Mouse (Mus musculus): ENCODE measurements around the gene Bcl2l12. TPM values are rescaled to one million over a fixed set of nuclear protein-coding genes. Genes with fewer than 3 reads are reported as not detected.

Gene Bcl2l12
- polyA plus RNA-seq, 2 experiments, result 11.4 to 11.7 TPM

DNA sequence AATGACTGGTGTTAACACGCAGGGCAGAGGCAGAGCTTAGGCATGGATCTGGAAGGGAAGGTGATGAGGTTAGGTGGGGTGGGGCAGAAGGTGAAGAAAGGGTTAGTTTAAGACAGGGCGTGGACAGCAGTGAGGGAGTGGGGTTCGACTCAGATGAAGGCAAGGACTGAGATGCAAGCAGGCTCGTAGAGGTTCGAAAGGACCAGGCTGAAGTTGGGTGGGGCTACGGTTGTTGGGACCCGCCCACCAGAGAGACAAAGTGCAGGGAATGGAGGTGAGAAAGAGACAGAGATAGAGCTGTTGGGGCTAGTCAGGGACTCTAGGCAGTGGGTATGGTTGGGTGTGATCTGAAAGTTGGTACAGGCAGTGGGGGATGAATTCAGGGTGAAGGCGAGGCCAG, 36.2 kb downstream of the Bcl2l12 start:
- H3K9ac ChIP-seq (replicated peaks), result no peak overlapping the region
- no peak for ATAC-seq (ENCODE audit: insufficient read depth)
- DNase-seq (ENCODE audit: low read depth in 3 of 3, low spot score in 3 of 3), result no peak
- H3K4me2 ChIP-seq (ENCODE audit: low read depth), result no peak overlapping the region
- TF ChIP-seq EP300 (IDR thresholded peaks at IDR 0.05; ENCODE audit: low read depth) (no peak), CTCF (IDR thresholded peaks at IDR 0.05; ENCODE audit: low read depth) (no peak)
- no peaks in the 10 kb centered on the region for H3K9me3 ChIP-seq (ENCODE audit: control insufficient read depth, low read length)
- H3K27ac ChIP-seq, result no peak overlapping the region
- H3K27me3 ChIP-seq (ENCODE audit: control insufficient read depth, insufficient read depth, low read length), result no peaks in the 10 kb centered on the region
- H3K4me1 ChIP-seq (replicated peaks; ENCODE audit: control insufficient read depth in 2 of 2, insufficient read depth in 2 of 2, low read length in 1 of 2), result peaks cover 0 to 4% of the 10 kb centered on the region in 2 experiments; a peak in 1 of 4 replicates
- WGBS (ENCODE audit: insufficient replicate concordance), result 35% methylated on average over 8 of the region's 8 CpGs
- no peak overlapping the region for H3K4me3 ChIP-seq (ENCODE audit: insufficient read depth in 1 of 2, low read depth in 2 of 2, low read length in 2 of 2)
- no peaks in the 10 kb centered on the region for H3K36me3 ChIP-seq (replicated peaks; ENCODE audit: control insufficient read depth, insufficient read depth, low read depth)

DNA sequence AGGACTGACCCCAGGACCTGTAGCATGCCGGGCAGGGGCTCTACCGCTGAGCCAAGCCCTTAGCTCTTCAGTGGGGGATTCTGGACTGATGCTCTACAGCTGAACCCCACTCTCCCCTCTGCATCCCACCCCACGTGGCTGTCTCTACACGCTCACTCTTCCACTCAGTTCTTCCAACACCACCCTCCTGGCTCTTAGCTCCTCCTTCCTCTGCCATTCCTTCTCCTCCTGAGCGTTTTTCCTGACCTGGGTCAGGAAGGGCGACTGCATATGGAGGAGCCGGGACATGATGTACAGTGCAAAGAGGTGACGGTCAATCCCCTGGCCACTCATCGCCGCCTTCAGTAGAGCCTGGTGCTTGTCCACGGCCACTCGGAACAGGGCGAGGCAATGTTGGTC, 38.0 kb downstream of the Bcl2l12 start:
- TF ChIP-seq EP300 (IDR thresholded peaks at IDR 0.05; ENCODE audit: low read depth) (no peak), CTCF (IDR thresholded peaks at IDR 0.05; ENCODE audit: low read depth) (no peak)
- DNase-seq (ENCODE audit: low read depth in 3 of 3, low spot score in 3 of 3), result no peak
- no peak overlapping the region for H3K9ac ChIP-seq (replicated peaks)
- no peak overlapping the region for H3K27ac ChIP-seq
- no peak overlapping the region for H3K4me3 ChIP-seq (ENCODE audit: insufficient read depth in 1 of 2, low read depth in 2 of 2, low read length in 2 of 2)
- H3K27me3 ChIP-seq (ENCODE audit: control insufficient read depth, insufficient read depth, low read length), result no peaks in the 10 kb centered on the region
- H3K4me2 ChIP-seq (ENCODE audit: low read depth), result no peak overlapping the region
- H3K36me3 ChIP-seq (replicated peaks; ENCODE audit: control insufficient read depth, insufficient read depth, low read depth), result no peaks in the 10 kb centered on the region
- 77% methylated on average over 13 of the region's 13 CpGs for WGBS (ENCODE audit: insufficient replicate concordance)
- no peak for ATAC-seq (ENCODE audit: insufficient read depth)
- no peaks in the 10 kb centered on the region for H3K9me3 ChIP-seq (ENCODE audit: control insufficient read depth, low read length)
- H3K4me1 ChIP-seq (replicated peaks; ENCODE audit: control insufficient read depth in 2 of 2, insufficient read depth in 2 of 2, low read length in 1 of 2), result peaks cover 0 to 4% of the 10 kb centered on the region in 2 experiments; a peak in 1 of 4 replicates

DNA sequence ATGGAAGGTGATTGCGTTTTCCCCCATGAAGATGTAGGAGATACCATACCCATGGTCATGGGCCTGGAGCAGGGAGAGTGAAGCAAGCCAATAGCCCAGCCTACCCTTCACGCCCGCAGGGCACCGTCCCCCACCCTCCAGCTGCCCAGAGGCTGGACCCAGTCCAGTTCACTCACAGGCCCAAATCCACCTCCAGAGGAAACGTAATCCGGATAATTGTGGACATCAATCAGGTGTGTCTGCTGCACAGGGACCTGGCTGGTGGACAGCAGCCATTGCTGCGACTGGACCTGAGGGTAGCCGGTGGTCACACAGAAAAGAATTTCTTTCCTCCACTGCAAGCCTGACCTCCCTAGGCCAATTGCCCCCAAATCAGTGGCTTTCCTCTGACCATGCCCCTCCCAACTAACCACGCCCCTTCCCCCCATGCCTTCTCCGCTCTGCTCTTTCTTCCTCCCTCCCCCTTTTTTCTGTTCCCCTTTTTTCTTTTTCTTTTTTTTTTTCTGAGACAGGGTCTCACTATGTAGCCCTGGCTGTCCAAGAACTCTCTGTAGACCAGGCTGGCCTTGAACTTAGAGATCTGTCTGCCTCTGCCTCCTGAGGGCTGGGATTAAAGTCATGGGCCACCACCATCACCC, 38.5 kb downstream of the Bcl2l12 start:
- H3K4me1 ChIP-seq (replicated peaks; ENCODE audit: control insufficient read depth in 2 of 2, insufficient read depth in 2 of 2, low read length in 1 of 2), result peaks cover 0 to 4% of the 10 kb centered on the region in 2 experiments; a peak in 1 of 4 replicates
- no peak overlapping the region for H3K27ac ChIP-seq
- no peak for DNase-seq (ENCODE audit: low read depth in 3 of 3, low spot score in 3 of 3)
- H3K36me3 ChIP-seq (replicated peaks; ENCODE audit: control insufficient read depth, insufficient read depth, low read depth), result no peaks in the 10 kb centered on the region
- 59% methylated on average over 10 of the region's 10 CpGs for WGBS (ENCODE audit: insufficient replicate concordance)
- TF ChIP-seq EP300 (IDR thresholded peaks at IDR 0.05; ENCODE audit: low read depth) (no peak), CTCF (IDR thresholded peaks at IDR 0.05; ENCODE audit: low read depth) (no peak)
- no peak overlapping the region for H3K9ac ChIP-seq (replicated peaks)
- H3K4me2 ChIP-seq (ENCODE audit: low read depth), result no peak overlapping the region
- H3K4me3 ChIP-seq (ENCODE audit: insufficient read depth in 1 of 2, low read depth in 2 of 2, low read length in 2 of 2), result no peak overlapping the region
- H3K9me3 ChIP-seq (ENCODE audit: control insufficient read depth, low read length), result no peaks in the 10 kb centered on the region
- no peak for ATAC-seq (ENCODE audit: insufficient read depth)
- H3K27me3 ChIP-seq (ENCODE audit: control insufficient read depth, insufficient read depth, low read length), result no peaks in the 10 kb centered on the region

DNA sequence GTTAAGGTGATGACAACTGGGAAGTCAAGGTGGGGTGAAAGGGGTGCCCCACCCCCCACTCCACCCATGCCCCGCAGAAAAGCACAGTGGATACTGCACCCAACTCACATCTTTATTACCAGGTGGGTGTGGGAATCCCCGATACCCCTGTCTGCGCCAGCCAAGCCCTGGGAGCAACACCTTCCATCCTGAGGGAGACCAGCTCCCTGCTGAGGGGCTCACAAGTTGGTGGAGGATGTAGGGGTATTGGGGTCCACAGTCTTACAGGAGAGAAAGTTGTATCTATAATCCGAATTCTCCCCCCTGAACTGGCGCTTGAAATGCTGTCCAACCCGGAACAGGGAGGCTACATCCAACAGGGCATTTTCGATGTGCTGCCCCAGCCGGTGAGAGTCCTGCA, 39.2 kb downstream of the Bcl2l12 start:
- no peaks in the 10 kb centered on the region for H3K27me3 ChIP-seq (ENCODE audit: control insufficient read depth, insufficient read depth, low read length)
- H3K4me1 ChIP-seq (replicated peaks; ENCODE audit: control insufficient read depth in 2 of 2, insufficient read depth in 2 of 2, low read length in 1 of 2), result peaks cover 0 to 4% of the 10 kb centered on the region in 2 experiments; a peak in 1 of 4 replicates
- no peak overlapping the region for H3K9ac ChIP-seq (replicated peaks)
- no peak for TF ChIP-seq CTCF (IDR thresholded peaks at IDR 0.05; ENCODE audit: low read depth)
- no peak for TF ChIP-seq EP300 (IDR thresholded peaks at IDR 0.05; ENCODE audit: low read depth)
- H3K4me3 ChIP-seq (ENCODE audit: insufficient read depth in 1 of 2, low read depth in 2 of 2, low read length in 2 of 2), result no peak overlapping the region
- H3K36me3 ChIP-seq (replicated peaks; ENCODE audit: control insufficient read depth, insufficient read depth, low read depth), result no peaks in the 10 kb centered on the region
- ATAC-seq (ENCODE audit: insufficient read depth), result no peak
- 48% methylated on average over 8 of the region's 8 CpGs for WGBS (ENCODE audit: insufficient replicate concordance)
- H3K9me3 ChIP-seq (ENCODE audit: control insufficient read depth, low read length), result no peaks in the 10 kb centered on the region
- no peak overlapping the region for H3K27ac ChIP-seq
- DNase-seq (ENCODE audit: low read depth in 3 of 3, low spot score in 3 of 3), result no peak
- no peak overlapping the region for H3K4me2 ChIP-seq (ENCODE audit: low read depth)

DNA sequence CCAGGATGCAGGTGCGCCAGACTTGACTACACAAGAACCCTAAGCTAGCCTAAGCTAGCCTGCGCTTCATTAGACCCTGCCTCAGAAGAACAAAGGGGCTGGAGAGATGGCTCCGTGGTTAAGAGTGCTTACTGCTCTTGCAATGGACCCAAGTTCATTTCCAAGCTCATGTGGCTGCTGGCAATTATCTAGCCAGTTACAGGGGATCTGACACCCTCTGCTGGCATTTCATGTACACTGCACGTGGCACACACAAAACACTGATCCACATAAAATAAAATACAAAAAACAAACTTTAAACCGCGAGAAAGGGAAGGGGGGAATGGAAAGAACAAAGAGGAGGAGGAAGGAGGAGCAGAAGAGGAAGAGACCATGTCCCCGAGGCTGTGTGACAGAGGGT, 40.3 kb downstream of the Bcl2l12 start:
- Histone ChIP-seq H3K27me3 (ENCODE audit: control insufficient read depth, insufficient read depth, low read length) (no peaks in the 10 kb centered on the region), H3K4me3 (ENCODE audit: insufficient read depth in 1 of 2, low read depth in 2 of 2, low read length in 2 of 2) (no peak overlapping the region), H3K36me3 (replicated peaks; ENCODE audit: control insufficient read depth, insufficient read depth, low read depth) (no peaks in the 10 kb centered on the region), H3K4me2 (ENCODE audit: low read depth) (no peak overlapping the region), H3K9me3 (ENCODE audit: control insufficient read depth, low read length) (no peaks in the 10 kb centered on the region), H3K9ac (replicated peaks) (no peak overlapping the region), H3K4me1 (replicated peaks; ENCODE audit: control insufficient read depth in 2 of 2, insufficient read depth in 2 of 2, low read length in 1 of 2) (peaks cover 0 to 4% of the 10 kb centered on the region in 2 experiments; a peak in 3 of 4 replicates), H3K27ac (no peak overlapping the region)
- WGBS (ENCODE audit: insufficient replicate concordance), result 29% methylated on average over 7 of the region's 7 CpGs
- TF ChIP-seq EP300 (IDR thresholded peaks at IDR 0.05; ENCODE audit: low read depth) (no peak), CTCF (IDR thresholded peaks at IDR 0.05; ENCODE audit: low read depth) (peak; percentile 80)
- ATAC-seq (ENCODE audit: insufficient read depth) (no peak), DNase-seq (ENCODE audit: low read depth in 3 of 3, low spot score in 3 of 3) (peak in 1 of 3 experiments; percentile 27)

Data from liver, embryonic 14.5 days (tissue).